Mouse (Mus musculus) heart, embryonic 14.5 days (tissue): Measurements from ENCODE around the gene Mfsd12. TPM values are rescaled to one million over a fixed set of nuclear protein-coding genes. Genes with fewer than 3 reads are reported as not detected.

Experiments
- ATAC-seq: fragments of 200-750 bp; cut with Nextera tagmentation; 2 replicates; pipeline ENCODE4 v1.8.0; 2017; ENCODE audit warnings: low read depth, moderate TSS enrichment; ENCODE audit not compliant: insufficient number of reproducible peaks, insufficient read depth, low FRiP score
- H3K27ac ChIP-seq, 2 experiments: fragments of 200-500 bp in 1 of 2; fragments of 300-500 bp in 1 of 2; sonication (generic) in 1 of 2; replicated peaks in 1 of 2; 2 replicates each; pipeline ENCODE4 v1.5.1; 2012 to 2014; ENCODE audit warnings: low read depth in 2 of 2, low read length in 2 of 2, control low read depth in 1 of 2, mild to moderate bottlenecking in 1 of 2, mixed read lengths in 1 of 2; ENCODE audit not compliant: control insufficient read depth in 1 of 2, insufficient read depth in 1 of 2
- H3K27me3 ChIP-seq: fragments of 300-500 bp; sonication (generic); 2 replicates; pipeline ENCODE4 v1.6.1; 2014; ENCODE audit warnings: mild to moderate bottlenecking, low read length, control low read depth; ENCODE audit not compliant: control insufficient read depth, insufficient read depth
- H3K36me3 ChIP-seq: fragments of 300-500 bp; sonication (generic); 2 replicates; pipeline ENCODE4 v1.6.1; 2014; ENCODE audit warnings: mild to moderate bottlenecking, control low read depth, low read length, mixed read lengths; ENCODE audit not compliant: control insufficient read depth, insufficient read depth
- H3K4me1 ChIP-seq, 2 experiments: fragments of 200-500 bp in 1 of 2; fragments of 300-500 bp in 1 of 2; sonication (generic) in 1 of 2; 2 replicates each; pipeline ENCODE4 v1.6.1; 2012 to 2014; ENCODE audit warnings: low read length in 2 of 2, control low read depth in 1 of 2, mixed read lengths in 1 of 2; ENCODE audit not compliant: control insufficient read depth in 2 of 2, insufficient read depth in 2 of 2
- H3K4me2 ChIP-seq: fragments of 300-500 bp; sonication (generic); 2 replicates; pipeline ENCODE4 v1.6.1; 2014; ENCODE audit warnings: mild to moderate bottlenecking, low read length
- H3K4me3 ChIP-seq, 2 experiments: fragments of 200-500 bp in 1 of 2; fragments of 300-500 bp in 1 of 2; sonication (generic) in 1 of 2; 2 replicates each; pipeline ENCODE4 v1.5.1; 2012 to 2014; ENCODE audit warnings: low read length in 2 of 2, mild to moderate bottlenecking in 2 of 2, control low read depth in 1 of 2, low read depth in 1 of 2, moderate library complexity in 1 of 2; ENCODE audit not compliant: control insufficient read depth in 1 of 2, insufficient read depth in 1 of 2
- H3K9ac ChIP-seq: fragments of 300-500 bp; sonication (generic); 2 replicates; pipeline ENCODE4 v1.6.1; 2014; ENCODE audit warnings: mild to moderate bottlenecking, low read length
- H3K9me3 ChIP-seq: fragments of 300-500 bp; sonication (generic); 2 replicates; pipeline ENCODE4 v1.6.1; 2016; ENCODE audit warnings: low read length, control low read depth; ENCODE audit not compliant: control insufficient read depth
- WGBS: fragments of 180-500 bp; shearing (Covaris S2); extraction: QIAGEN DNeasy Blood & Tissue Kit; methylation state at CpG from one replicate; pipeline ENCODE4 v1.1.7; 2014; 5-methylcytosine and 5-hydroxymethylcytosine counted together
- polyA plus RNA-seq: library from polyadenylated mRNA; unstranded; fragments of >200 nt; fragmentation: Nextera tagmentation; extraction: Ambion mirVana; gene quantifications from 2 replicates; pipeline ENCODE4 v1.2.1, GENCODE M21; 2014

Mfsd12 gene
- polyA plus RNA-seq, 1 experiment from 2014 or later, result 6.5 TPM

- peaks cover 29% of the 10 kb centered on the region for H3K36me3 ChIP-seq
- peak overlapping the region; percentile 69 for H3K9ac ChIP-seq
- H3K4me1 ChIP-seq, result peaks cover 10 to 30% of the 10 kb centered on the region in 2 experiments
- H3K27ac ChIP-seq, result peak overlapping the region; percentile 21 to 53; a peak in 3 of 4 replicates
- H3K9me3 ChIP-seq, result no peaks in the 10 kb centered on the region
- no peaks in the 10 kb centered on the region for H3K27me3 ChIP-seq
- 8% methylated on average over 19 of the region's 19 CpGs for WGBS
- H3K4me3 ChIP-seq, result peak overlapping the region; percentile 30 to 31
- H3K4me2 ChIP-seq, result peak overlapping the region; percentile 71
- ATAC-seq, result no peak
These were observed 36.3 kb downstream of the Mfsd12 start for GRCm38 (mm10) chr10:81393456-81394063.

GRCm38 (mm10) chr10:81395127-81395526 is 37.8 kb downstream of the Mfsd12 start:
- Histone ChIP-seq H3K27me3 (no peaks in the 10 kb centered on the region), H3K4me3 (no peak overlapping the region), H3K4me2 (no peak overlapping the region), H3K4me1 (peaks cover 7 to 17% of the 10 kb centered on the region in 2 experiments; a peak in 3 of 4 replicates), H3K27ac (no peak overlapping the region), H3K36me3 (peaks cover 36% of the 10 kb centered on the region), H3K9ac (no peak overlapping the region), H3K9me3 (no peaks in the 10 kb centered on the region)
- WGBS, result 12% methylated on average over 5 of the region's 5 CpGs
- ATAC-seq, result no peak

GRCm38 (mm10) chr10:81395865-81396264 is 38.6 kb downstream of the Mfsd12 start:
- peaks cover 43% of the 10 kb centered on the region for H3K36me3 ChIP-seq
- ATAC-seq, result no peak
- no peak overlapping the region for H3K4me3 ChIP-seq
- H3K4me2 ChIP-seq, result no peak overlapping the region
- no peak overlapping the region for H3K27ac ChIP-seq
- H3K27me3 ChIP-seq, result no peaks in the 10 kb centered on the region
- WGBS, result 89% methylated on average over 4 of the region's 4 CpGs
- no peak overlapping the region for H3K9ac ChIP-seq
- no peaks in the 10 kb centered on the region for H3K9me3 ChIP-seq
- H3K4me1 ChIP-seq, result peaks cover 8 to 18% of the 10 kb centered on the region in 2 experiments; a peak in 3 of 4 replicates

GRCm38 (mm10) chr10:81396749-81397148 is 39.5 kb downstream of the Mfsd12 start:
- H3K4me1 ChIP-seq, result peaks cover 16 to 27% of the 10 kb centered on the region in 2 experiments
- 79% methylated on average over 5 of the region's 5 CpGs for WGBS
- ATAC-seq, result no peak
- H3K9me3 ChIP-seq, result no peaks in the 10 kb centered on the region
- no peak overlapping the region for H3K4me2 ChIP-seq
- no peak overlapping the region for H3K9ac ChIP-seq
- H3K36me3 ChIP-seq, result peaks cover 47% of the 10 kb centered on the region
- H3K27ac ChIP-seq, result no peak overlapping the region
- no peak overlapping the region for H3K4me3 ChIP-seq
- no peaks in the 10 kb centered on the region for H3K27me3 ChIP-seq

GRCm38 (mm10) chr10:81399296-81399695 is 42.0 kb downstream of the Mfsd12 start:
- peaks cover 19 to 32% of the 10 kb centered on the region in 2 experiments for H3K4me1 ChIP-seq
- no peak overlapping the region for H3K27ac ChIP-seq
- no peak for ATAC-seq
- peaks cover 65% of the 10 kb centered on the region for H3K36me3 ChIP-seq
- H3K27me3 ChIP-seq, result no peaks in the 10 kb centered on the region
- 77% methylated on average over 5 of the region's 5 CpGs for WGBS
- H3K4me3 ChIP-seq, result no peak overlapping the region
- H3K4me2 ChIP-seq, result no peak overlapping the region
- H3K9me3 ChIP-seq, result no peaks in the 10 kb centered on the region
- H3K9ac ChIP-seq, result no peak overlapping the region

GRCm38 (mm10) chr10:81399798-81400308 is 42.6 kb downstream of the Mfsd12 start:
- Histone ChIP-seq H3K9me3 (no peaks in the 10 kb centered on the region), H3K9ac (no peak overlapping the region), H3K36me3 (peaks cover 71% of the 10 kb centered on the region), H3K27ac (no peak overlapping the region), H3K27me3 (no peaks in the 10 kb centered on the region), H3K4me3 (no peak overlapping the region), H3K4me1 (peaks cover 19 to 32% of the 10 kb centered on the region in 2 experiments), H3K4me2 (no peak overlapping the region)
- 76% methylated on average over 18 of the region's 18 CpGs for WGBS
- no peak for ATAC-seq

- H3K36me3 ChIP-seq, result peaks cover 78% of the 10 kb centered on the region
- WGBS, result 65% methylated on average over 22 of the region's 22 CpGs
These were observed 43.3 kb downstream of the Mfsd12 start for GRCm38 (mm10) chr10:81400371-81401204.

More at GRCm38 (mm10) chr10:81400371-81401204, 43.3 kb downstream of the Mfsd12 start:
- no peak overlapping the region for H3K27ac ChIP-seq
- H3K9me3 ChIP-seq, result no peaks in the 10 kb centered on the region
- no peaks in the 10 kb centered on the region for H3K27me3 ChIP-seq
- H3K9ac ChIP-seq, result no peak overlapping the region
- no peak for ATAC-seq
- H3K4me2 ChIP-seq, result no peak overlapping the region
- peaks cover 19 to 32% of the 10 kb centered on the region in 2 experiments for H3K4me1 ChIP-seq
- H3K4me3 ChIP-seq, result no peak overlapping the region
